Mouse (Mus musculus) adrenal gland, adult (tissue): ENCODE measurements around the gene Cabin1.

ENCODE experiments used
- DNase-seq, 2 experiments: peaks; one replicate each; pipeline ENCODE4 v3.0.0; 2022 to 2023; ENCODE audit warnings: low spot score in 1 of 2; ENCODE audit not compliant: inconsistent age in 2 of 2

Gene Cabin1

GRCm38 (mm10) chr10:75667115-75667910, 96.8 kb downstream of the Cabin1 start:
- DNase-seq: peak; percentile 73 to 90

- no peak for DNase-seq
Measured at GRCm38 (mm10) chr10:75666451-75667030, 97.6 kb downstream of the Cabin1 start.

- DNase-seq: no peak
Measured at GRCm38 (mm10) chr10:75664673-75665270, 99.4 kb downstream of the Cabin1 start.

- no peak for DNase-seq
Measured at GRCm38 (mm10) chr10:75662575-75662974, 101.6 kb downstream of the Cabin1 start.

- DNase-seq: no peak
Measured at GRCm38 (mm10) chr10:75661876-75662275, 102.3 kb downstream of the Cabin1 start.

GRCm38 (mm10) chr10:75661381-75661780, 102.8 kb downstream of the Cabin1 start:
- no peak for DNase-seq

- DNase-seq: no peak
Measured at GRCm38 (mm10) chr10:75657772-75658171, 106.4 kb downstream of the Cabin1 start.

- DNase-seq: no peak
Measured at GRCm38 (mm10) chr10:75657165-75657564, 107.0 kb downstream of the Cabin1 start.

- DNase-seq: no peak
Measured at GRCm38 (mm10) chr10:75654053-75654452, 110.1 kb downstream of the Cabin1 start.

- no peak for DNase-seq
Measured at GRCm38 (mm10) chr10:75651381-75652068, 112.6 kb downstream of the Cabin1 start.

- DNase-seq: no peak
Measured at GRCm38 (mm10) chr10:75650306-75650902, 113.7 kb downstream of the Cabin1 start.

- no peak for DNase-seq
Measured at GRCm38 (mm10) chr10:75649406-75649995, 114.6 kb downstream of the Cabin1 start.

- no peak for DNase-seq
Measured at GRCm38 (mm10) chr10:75649001-75649400, 115.1 kb downstream of the Cabin1 start.

GRCm38 (mm10) chr10:75648091-75648490, 116.0 kb downstream of the Cabin1 start:
- DNase-seq: no peak

- DNase-seq: no peak
Measured at GRCm38 (mm10) chr10:75647362-75647761, 116.8 kb downstream of the Cabin1 start.

- DNase-seq: no peak
Measured at GRCm38 (mm10) chr10:75646406-75646805, 117.7 kb downstream of the Cabin1 start.

GRCm38 (mm10) chr10:75645616-75646015, 118.5 kb downstream of the Cabin1 start:
- no peak for DNase-seq

- peak; percentile 60 to 73 for DNase-seq
Measured at GRCm38 (mm10) chr10:75643741-75644343, 120.3 kb downstream of the Cabin1 start, which contains the start of gene Susd2. Gene Susd2, minus strand, starts transcription at chr10:75644008.

GRCm38 (mm10) chr10:75642891-75643290, 121.2 kb downstream of the Cabin1 start:
- no peak for DNase-seq

GRCm38 (mm10) chr10:75642436-75642835, 121.7 kb downstream of the Cabin1 start:
- DNase-seq: no peak
